Mouse (Mus musculus) olfactory bulb, adult 2 months (tissue): Measurements from ENCODE around the gene Eif3d.

ENCODE experiments used
- CTCF ChIP-seq: fragments of 200-500 bp; IDR thresholded peaks from 2 replicates; pipeline ENCODE4 v1.5.1; 2012; ENCODE audit warnings: low read depth, mild to moderate bottlenecking, low read length, moderate library complexity; ENCODE audit not compliant: insufficient read depth
- POLR2A ChIP-seq: fragments of 200-500 bp; IDR thresholded peaks from 2 replicates; pipeline ENCODE4 v1.6.1; 2012; ENCODE audit warnings: mild to moderate bottlenecking, low read depth, low read length, moderate library complexity; ENCODE audit not compliant: insufficient read depth

- no peak for TF ChIP-seq CTCF
- no peak for TF ChIP-seq POLR2A
Measured at GRCm38 (mm10) chr15:77977663-77978062, 7.0 kb upstream of the Eif3d start.
